Mouse (Mus musculus) adrenal gland, adult (tissue): ENCODE results near the gene Ppp2r5c.

Experiments used
- DNase-seq, 2 experiments: peaks; one replicate each; pipeline ENCODE4 v3.0.0; 2022 to 2023; ENCODE audit warnings: low spot score in 1 of 2; ENCODE audit not compliant: inconsistent age in 2 of 2

The Ppp2r5c gene

DNA sequence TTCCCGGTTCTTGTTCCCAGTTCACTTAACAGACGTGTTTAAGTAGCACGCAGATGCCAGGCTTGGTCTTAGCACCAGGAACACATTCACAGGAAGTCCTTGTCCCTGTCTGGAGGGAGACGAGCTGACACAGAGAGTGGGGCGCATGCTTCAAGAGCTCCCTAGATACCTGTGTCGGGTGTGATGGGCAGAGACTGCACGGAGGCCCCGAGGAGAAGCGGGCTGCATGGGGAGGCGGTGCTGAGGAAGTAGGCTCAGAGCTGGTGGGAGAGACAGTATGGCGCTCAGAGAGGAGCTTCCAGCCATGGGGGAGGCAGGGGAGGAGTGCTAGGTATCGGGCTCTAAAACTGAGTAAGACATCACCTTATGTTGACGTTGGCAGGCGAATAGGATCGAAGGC is 103.4 kb downstream of the Ppp2r5c start:
- no peak for DNase-seq

DNA sequence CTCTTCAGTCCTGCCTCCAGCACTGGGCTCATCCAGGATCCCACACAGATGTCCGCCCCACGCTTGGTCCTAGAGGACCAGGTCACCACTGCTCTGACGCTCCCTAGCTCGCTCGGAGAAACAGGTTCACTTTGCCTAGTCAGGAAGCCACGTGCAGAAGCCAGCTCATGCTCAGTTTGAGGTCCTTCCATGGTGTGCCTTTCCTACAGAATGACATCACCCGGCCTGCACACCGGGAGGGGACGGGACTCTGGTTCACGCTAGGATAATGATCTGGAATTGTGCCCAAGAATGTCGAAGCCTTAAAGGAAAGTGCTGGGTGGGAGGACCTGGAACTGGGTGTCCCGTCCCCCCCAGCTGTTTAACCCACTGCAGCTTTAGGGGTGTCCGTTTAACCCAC is 105.2 kb downstream of the Ppp2r5c start:
- no peak for DNase-seq

DNA sequence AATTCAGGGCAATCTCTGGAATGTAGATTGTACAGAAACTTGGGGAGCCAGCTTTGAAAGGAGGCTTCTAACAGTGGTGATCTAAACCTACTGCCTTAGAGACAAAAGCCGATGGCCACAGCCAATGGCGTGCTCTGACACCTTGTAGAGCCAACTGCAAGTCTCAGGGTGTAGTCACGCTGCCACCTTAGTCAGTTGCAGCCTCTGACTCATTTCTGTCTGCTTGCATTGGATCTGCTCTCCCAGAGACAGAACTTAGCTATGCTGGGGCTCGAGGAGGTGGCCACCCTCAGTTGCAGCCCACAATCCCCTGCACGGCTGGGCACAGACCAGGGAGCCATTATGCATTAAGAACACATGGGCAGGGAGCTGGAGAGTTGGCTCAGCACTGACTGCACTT is 106.4 kb downstream of the Ppp2r5c start:
- DNase-seq = no peak

DNA sequence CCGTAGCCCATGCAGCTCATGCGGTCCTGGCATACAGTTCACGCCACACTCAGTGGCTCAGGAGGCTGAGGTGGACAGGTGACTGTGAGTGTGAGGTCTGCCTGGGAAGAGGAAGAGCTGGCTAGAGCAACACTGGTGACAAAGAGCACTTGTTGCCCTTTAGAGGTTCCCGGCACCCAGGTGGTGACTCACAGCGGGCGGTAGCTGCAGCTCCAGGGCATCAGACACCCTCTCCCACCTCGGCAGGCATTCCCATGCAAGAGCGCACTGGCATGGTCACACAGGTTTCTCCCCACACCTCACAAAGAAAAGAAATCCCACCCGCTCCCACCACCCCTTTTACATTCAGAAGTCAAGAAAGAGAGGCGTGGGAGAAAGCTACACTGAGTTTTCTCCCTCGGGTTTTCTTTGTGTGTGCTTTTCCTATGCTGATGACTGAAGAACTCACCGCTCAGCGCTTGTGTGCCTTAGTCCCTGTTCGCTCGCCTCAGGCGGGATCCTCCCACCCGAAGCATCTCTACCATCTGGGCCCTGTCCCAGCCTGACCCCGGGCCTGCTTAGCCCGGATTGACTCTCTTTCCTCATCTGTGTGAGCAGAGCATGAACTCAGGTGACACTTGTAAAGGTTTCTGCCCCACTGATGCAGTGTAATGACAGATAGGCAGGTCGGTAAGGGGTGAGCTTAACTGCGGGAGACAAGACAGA is 108.8 kb downstream of the Ppp2r5c start:
- no peak for DNase-seq

DNA sequence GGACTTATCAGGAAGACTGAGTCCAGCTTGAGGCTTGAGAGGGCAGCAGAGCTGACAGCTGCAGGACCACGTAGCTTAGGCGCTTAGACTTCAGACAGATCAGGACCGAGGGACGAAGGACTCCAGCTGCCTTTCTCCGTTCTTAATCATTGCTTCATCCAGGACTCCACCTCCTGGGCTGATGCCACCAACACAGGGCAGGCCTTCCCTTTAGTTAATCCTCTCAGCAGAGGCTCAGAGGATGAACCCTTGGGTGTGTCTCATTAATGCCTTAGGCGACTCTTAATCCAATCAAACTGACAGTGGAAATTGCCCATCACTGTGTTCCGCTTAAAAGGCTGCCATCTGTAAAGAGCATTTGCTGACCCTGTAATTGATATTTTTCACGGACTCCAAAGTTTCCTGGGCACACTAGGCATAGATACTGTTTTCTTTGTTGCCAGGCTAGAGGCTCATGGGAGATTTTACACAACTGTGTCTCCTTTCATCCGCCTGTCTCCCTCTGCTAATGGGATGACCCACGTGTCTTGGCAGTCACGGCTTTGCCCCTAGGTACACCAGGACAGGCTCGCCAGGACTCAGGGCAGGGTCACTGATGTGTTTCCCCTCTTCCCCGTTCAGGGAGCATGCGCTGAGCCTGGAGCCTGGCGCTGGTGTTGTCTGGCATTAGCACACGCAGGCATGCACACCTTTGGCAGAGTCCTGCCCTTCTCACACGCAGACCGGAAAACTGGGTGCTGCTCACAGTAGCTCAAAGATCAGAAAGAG is 110.1 kb downstream of the Ppp2r5c start:
- no peak for DNase-seq

DNA sequence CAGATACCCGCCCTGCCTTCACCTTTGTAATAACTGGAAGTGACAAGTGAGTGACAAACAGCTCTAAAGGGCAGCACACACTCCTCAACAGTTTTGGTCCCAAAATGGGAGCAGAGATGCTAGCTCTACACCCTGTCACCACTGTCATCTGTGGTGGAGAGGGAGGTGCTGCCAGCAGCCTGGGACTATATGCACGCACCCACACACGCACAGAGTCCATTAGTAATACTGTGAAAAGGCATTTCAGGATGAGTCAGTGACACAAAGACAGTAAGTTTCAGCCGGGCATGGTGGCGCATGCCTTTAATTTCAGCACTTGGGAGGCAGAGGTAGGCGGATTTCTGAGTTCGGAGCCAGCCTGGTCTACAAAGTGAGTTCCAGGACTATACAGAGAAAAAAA is 111.3 kb downstream of the Ppp2r5c start:
- DNase-seq = no peak

DNA sequence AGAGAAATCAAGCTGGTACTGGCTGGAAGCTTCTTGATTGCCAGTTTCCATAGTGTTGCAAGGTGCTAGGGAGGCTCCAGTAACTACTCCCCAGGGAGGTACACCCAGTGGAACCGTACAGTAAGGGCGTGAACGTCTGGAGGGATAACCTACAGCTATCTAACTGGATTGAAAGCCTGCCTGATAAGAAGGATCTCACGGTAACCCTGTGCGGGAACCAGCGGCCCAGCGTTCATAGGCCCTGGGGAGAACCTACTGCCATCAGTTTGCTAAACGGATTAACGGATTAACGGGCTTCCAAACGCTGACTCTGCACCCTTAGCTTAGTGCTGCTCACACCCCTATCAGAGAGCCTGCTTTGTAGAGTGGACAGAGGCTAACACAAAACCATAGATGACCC is 116.5 kb downstream of the Ppp2r5c start:
- no peak for DNase-seq

DNA sequence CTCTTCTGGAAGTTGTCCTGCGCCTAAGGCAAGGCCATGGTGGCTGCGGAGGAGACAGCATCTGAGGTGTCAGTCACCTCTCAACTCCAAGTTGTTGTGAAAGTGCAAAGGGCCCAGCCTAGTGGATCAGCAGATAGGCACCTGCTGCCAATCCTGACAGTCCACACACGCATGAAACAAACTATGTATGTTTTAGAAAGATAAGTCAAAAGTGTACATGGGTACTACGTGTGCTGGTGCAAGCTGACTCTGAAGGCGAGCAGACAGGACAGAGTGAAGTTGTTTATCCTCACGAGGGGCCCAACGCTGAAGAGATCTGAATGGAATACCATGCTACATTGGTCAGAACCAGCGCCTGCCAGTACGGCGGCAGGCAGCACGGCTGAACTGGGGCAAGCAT is 117.9 kb downstream of the Ppp2r5c start:
- no peak for DNase-seq

DNA sequence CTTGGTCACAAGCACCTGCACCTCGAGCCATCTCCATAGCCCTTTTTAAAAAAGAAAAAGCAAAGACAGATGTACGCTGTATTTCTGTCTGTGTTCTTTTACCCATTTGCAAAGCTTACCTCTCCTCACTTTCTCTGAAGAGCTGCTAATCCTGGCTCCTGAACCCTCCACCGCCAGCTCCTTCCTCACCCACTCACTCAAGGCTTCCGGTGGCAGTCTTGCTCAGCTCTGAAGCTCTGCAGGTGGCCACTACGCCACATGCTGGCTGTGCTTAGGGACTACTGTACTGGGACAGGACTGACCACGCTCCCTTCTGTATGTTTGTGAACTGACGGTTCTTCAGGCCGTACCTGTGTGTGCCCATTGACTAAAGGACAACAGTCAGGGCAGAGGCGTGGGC is 119.4 kb downstream of the Ppp2r5c start:
- DNase-seq = no peak

DNA sequence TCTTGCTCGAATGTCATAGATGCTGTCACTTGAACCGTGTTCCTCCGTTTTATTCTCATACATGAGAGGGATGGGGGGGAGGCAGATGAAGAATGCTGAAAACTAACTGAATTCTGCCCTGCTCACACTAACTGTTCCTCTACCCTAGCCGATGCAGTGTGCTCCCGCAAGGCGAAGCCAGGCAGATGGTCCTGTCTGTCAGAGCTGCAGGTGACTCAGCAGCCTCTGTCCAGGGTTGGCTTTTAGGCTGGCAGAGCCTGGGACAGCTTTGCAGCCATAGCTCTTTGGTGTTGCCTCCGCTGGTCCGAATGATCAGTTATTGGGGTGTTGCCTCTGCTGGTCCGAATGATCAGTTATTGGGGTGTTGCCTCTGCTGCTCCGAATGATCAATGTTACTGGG is 124.1 kb downstream of the Ppp2r5c start:
- DNase-seq = no peak

DNA sequence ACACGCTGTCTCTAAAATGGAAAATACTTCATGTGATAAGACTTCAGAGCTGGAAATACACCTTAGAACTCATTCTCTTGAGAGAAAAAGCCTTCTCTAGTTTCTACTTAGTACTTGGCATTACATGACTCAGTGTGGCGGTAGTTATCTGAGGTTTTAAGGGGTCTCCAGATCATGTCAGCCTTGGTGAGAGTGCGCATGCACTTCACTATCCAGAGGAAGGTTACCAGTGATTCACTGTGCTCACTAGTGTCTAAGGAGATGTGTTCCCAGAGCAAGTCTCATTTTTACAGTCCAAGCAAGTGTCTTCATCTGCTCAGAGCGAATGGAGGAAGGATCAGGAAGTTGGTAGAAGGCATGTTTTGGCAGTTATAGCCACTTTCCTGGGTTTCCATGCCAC is 125.4 kb downstream of the Ppp2r5c start:
- DNase-seq = peak in 1 of 2 experiments; percentile 40

DNA sequence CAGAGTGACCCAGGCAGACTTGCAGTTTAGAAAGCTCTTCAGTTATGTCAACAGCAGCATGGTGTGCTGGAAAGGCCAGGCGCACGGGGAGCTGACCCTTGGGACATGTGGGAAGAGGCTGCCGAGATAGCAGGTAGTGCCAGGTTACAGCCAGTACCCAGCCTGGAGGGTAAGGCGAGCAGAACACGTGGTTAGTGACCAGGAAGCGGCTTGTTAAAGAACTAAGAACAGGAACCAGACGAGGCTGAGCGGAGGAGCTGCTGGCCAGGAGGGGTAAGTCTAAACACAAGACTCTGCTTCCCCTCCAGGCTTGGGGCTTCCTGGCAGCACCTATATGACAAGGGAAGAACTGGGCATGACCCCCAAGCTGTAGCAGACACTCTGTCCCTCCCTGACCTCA is 126.7 kb downstream of the Ppp2r5c start:
- no peak for DNase-seq

DNA sequence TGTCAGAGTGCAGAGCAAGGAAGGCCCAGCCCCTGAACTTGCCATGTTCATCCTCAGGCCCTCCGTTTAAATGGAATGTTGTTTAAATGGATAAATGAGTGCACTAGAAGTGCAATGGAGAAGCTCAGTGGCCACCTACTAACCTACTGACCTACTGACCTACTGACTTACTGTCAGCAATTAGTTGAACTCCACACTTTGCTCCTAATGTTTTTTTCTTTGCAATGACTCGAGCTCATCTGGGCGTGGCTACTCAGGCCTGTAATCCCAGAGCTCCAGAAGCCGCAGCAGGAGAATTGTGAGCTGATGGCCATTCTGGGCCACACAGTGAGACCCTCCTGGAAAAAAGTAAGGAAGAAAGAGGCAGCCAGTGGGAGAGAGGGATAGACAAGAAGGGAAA is 129.0 kb downstream of the Ppp2r5c start:
- no peak for DNase-seq

DNA sequence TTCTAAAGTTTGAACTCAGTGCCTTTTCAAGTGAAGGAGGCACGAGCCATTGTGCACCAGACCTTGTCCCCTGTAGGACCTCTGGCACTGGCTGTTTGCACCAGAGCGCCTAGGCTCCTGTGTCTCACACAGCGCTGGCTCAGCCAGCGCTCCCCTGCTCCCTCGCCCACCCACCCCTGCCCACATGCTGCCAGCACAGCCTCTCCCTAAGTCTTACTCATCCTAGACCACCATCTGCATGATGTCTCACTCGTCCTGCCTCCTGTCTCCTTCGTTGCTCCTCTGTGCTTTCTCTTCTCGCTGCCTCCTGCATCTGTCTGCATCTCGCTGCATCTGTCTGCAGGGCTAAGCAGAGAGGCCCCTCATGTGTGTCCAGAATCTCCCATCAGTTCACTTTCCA is 131.4 kb downstream of the Ppp2r5c start:
- no peak for DNase-seq

DNA sequence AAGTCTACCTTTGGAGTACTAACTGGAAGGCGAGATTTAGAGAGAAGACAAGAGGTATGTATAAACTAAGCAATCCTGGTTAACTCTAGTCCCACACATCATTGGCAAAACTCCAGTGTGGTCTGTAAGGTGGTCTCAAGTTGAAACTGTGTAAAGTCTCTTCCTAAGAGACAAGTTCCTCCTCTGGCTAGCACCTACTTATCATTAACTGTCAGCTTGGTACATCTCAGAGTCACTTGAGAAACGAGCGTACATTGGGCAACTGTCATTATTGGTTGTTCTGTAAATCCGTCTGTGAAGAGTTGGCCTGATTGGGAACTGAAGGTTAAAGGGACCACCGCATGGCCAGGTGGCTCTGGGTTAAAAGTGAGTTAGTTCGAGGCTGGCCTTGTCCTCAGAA is 141.7 kb downstream of the Ppp2r5c start:
- no peak for DNase-seq

DNA sequence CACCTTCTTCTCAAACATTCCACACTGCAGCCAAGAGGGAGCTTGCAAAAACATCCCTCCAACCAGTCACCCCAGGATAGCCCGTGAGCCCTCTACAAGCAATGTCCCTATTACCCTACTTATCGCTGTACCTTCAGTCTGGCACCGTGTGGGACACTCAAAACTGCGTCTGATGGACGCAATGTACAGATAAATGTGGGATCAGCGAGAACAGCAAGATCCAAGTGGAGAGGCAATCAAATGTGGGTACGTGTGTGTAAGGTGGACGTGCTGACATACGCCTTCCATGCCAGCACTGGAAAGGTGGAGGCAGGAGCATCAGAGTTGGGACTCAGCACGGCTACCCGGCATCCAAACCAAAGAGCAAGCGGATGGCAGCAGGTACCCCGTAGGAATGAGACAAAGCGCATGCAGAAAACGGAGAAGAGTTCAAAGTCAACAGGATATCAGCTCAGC is 143.9 kb downstream of the Ppp2r5c start:
- no peak for DNase-seq

DNA sequence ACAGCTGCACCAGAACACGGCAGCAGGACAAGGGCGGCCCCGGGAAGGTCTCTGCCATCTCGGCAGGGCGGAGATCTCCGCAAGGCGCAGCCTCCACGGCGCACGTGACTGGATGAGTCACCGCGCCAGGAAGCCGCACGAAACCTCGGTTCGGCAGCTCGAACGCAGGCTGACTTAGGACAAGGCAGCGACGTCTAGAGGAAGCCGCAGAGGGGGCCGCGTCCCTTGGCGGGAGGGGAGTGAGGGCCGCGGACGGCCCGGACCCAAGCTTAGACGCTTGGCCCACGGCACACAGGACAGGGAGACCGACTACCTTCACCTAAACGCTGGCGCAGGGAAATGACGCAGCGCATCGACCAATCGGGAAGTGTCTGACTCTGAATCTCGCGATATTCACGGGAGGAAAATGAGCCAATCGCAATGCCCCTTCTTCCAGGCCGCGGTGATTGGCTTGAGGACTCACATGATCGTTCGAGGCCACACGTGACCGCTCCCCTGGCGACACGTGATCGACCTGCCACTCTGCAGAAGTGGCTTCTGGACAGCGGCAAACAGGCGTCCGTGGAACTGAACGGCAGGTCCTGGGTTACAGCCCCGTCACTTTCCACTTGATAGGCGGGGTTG is 144.5 kb downstream of the Ppp2r5c start:
- DNase-seq = peak; percentile 99 to 100

DNA sequence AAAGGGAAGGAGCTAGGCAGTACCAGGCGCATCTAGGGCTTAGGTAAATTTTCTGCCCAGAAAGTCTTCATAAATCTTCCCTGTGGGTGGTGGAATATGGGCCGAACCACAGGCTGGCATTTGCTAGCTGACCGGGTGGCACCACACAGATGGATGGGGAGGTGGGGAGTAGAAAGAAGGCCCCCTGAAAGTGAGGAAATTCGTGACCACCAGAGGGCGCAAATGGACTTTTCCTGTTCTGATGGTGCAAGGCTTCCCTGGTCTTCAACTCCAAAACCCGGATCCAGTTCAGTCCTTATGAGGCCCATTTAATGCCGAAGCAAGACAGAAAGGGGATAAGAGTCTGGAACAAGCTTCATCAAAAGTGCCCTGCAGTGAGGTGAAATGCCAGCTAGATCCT is 151.6 kb downstream of the Ppp2r5c start:
- DNase-seq = peak; percentile 57 to 89

DNA sequence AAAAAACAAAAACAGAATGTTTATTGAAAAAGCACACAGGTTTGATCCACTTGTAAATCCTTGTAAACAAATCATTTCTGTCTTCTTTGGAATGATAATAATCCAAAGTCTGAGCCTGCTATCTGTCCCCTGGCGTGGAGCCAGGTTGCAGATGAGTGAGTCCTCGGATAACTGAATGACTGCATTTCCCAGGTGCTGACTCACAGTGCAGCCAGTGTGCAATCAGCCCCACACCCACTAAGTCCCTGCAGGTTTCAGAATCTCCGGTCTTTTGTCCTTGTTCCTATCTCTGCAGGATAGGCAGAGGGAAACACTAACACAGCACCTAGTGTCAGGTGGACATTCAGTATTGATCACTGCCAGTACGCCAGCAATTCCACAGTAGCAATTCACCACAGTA is 152.9 kb downstream of the Ppp2r5c start:
- peak; percentile 56 to 74 for DNase-seq

DNA sequence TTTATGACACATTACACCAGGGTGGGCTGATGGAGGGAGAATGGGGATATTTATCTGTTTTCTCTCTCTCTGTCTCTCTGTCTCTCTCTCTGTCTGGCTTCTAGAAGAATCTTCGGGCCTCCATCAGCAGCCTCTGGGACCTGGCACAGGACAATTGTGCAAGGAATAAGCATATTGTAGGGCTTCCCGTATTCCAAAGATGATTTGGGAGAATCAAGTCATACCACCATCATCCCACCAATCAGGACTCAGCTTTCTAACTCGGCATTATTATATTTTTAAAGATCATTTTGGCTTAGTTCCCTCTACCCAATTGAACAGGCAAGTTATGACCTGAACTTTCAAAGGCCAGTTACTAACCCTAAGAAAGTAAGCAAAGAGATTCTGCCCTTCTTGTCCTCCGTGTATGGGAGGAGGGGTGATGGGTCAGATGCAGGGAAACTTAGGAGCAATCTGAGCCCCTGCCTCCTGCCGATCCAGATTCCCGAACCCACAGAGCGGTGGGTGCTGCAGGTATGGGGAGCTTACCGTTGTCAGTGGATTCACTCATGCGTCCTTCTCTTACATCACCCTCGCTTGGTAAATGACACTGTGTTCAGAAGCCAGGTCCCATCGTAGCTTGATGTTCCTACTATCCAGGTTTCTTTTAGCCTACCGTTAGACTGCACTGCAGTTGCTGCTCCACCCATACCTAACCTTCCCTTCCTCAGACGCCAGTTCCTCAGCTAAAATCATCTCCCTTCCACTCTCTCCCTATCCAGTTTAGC is 153.5 kb downstream of the Ppp2r5c start:
- DNase-seq = peak in 1 of 2 experiments; percentile 48
